Mouse (Mus musculus) heart, adult 9 months (tissue): ENCODE results near the gene Ankrd44.

Experiments
- DNase-seq, 2 experiments: peaks; one replicate each; pipeline ENCODE4 v3.0.0; 2022; ENCODE audit warnings: low spot score in 2 of 2

The Ankrd44 gene

GRCm38 (mm10) chr1:54847238-54847637 is 78.9 kb downstream of the Ankrd44 start:
- no peak for DNase-seq

GRCm38 (mm10) chr1:54846346-54847000 is 79.7 kb downstream of the Ankrd44 start:
- DNase-seq = no peak

DNA sequence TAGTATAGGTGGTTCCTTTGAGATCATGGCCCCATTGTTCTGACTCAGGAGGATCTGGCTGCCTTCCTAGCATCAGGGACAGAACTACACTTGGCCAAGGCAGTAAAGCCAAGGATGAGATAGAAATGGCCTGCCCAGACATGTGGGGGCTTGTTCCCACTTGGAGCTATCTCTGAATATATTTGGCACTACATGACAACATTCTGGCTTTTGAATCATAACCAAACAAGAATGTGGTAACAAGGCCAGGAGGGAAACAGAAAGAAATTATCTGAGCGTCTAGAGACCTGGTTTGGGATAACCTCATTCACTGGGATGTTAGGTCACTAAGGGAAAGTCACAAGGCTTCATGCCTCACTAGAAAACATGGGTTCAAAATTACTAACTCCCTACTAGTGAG is 81.8 kb downstream of the Ankrd44 start:
- no peak for DNase-seq

DNA sequence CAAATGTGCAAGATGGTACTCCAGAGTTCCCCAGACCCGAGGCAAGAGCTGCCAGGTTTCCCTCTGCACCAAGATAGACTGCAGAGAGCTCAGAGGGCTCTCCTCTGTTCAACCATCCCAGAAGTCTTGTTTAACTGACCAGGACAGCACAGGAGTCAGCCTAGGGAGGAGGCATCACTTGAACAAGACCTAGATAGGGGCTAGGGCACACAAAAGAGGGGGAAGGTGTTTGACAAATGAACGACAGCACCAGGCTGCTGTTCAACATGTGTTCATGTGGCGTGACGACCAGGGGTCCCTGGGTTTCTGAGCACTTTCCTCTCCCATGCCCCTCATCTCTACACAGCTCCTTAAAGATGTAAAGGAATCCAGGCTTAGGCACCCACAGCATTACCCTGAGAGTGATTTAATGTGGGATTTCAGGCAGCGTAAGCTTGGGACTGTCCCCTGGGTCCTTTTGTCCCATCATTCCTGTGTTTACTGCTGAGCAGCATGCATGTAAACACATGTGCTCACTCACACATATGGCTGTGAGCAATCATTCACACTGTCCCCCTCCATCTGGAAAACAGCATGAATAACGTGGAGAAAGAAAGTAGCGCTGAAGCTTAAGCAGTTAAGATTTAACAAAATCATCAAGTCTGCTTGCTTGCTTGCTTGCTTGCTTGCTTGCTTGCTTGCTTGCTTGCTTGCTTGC is 83.3 kb downstream of the Ankrd44 start:
- DNase-seq = no peak

GRCm38 (mm10) chr1:54841788-54842187 is 84.4 kb downstream of the Ankrd44 start:
- no peak for DNase-seq

GRCm38 (mm10) chr1:54840040-54840439 is 86.1 kb downstream of the Ankrd44 start:
- no peak for DNase-seq

DNA sequence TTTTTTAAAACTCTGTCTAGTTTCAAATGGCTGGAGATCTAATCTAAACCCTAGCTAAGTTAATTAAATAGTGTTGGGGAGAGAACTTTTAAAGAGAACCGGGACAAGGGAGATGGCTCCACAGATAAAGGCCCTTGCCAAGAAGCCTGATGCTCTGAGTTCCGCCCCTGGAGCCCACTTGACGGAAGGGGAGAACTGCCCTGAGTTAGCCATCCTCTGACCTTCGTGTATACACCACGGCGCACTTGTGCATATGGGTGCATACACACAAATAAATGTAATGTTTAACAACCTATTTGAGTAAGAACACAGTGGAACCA is 87.7 kb downstream of the Ankrd44 start:
- no peak for DNase-seq

GRCm38 (mm10) chr1:54837721-54838485 is 88.3 kb downstream of the Ankrd44 start:
- peak in 1 of 2 experiments; percentile 54 for DNase-seq

DNA sequence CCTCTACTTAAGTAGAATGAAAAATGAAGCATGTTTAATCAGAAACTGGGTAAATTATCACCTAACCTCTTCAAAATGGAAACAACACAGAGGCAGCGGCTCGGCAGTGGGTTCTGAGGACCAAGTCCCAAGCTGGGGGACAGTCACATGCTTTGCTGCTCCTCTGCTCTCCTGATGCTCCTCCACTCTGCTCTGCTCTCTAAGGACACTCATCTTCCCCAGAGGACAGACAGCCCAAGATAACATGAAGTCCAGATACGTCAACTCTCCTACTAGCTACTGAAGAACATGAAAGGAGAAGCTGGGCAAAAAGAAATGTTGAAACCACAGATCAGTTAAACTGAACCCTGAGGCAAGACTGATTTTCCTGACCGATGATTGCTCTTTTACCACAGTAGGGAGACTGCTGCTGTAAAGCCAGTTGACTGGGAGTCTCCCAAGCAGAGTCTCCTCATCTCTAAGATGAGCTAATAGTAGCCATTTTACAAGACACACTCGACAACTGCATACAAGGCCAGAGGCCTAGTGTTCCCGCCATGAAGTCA is 90.5 kb downstream of the Ankrd44 start:
- no peak for DNase-seq

- no peak for DNase-seq
Measured at GRCm38 (mm10) chr1:54833221-54833620, 93.0 kb downstream of the Ankrd44 start.

GRCm38 (mm10) chr1:54832765-54833164 is 93.4 kb downstream of the Ankrd44 start:
- DNase-seq = peak in 1 of 2 experiments; percentile 39

GRCm38 (mm10) chr1:54830223-54830622 is 96.0 kb downstream of the Ankrd44 start:
- peak; percentile 44 to 63 for DNase-seq

GRCm38 (mm10) chr1:54829681-54830213 is 96.4 kb downstream of the Ankrd44 start:
- no peak for DNase-seq

- no peak for DNase-seq
Measured at GRCm38 (mm10) chr1:54827827-54828226, 98.4 kb downstream of the Ankrd44 start.

GRCm38 (mm10) chr1:54827351-54827750 is 98.8 kb downstream of the Ankrd44 start:
- DNase-seq = no peak

DNA sequence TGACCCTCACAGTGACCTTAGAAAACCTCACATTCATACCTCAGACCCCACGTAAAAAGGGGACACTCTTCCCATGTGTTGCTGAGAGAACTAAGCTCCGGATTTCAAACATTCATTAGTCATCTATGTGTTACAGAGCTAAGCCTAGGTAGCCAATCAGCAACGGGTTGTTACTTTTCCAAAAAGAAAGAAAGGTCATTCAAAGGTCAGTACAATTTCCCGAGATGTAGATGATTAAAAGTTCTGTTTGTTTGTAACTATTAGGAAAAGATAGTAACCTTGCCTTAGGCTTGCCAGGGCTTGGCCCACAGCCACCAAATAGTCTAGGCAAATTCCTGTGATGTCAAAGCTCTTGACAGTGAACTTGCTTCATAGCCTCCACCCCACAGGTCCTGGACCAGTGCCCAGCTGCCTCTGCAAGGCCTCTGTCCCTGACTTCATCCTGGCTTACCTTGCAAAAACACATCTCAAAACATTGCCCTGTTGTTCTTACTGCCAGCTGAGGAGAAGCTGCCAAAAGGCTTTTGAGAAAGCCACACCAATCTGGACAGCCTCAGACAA is 99.7 kb downstream of the Ankrd44 start:
- peak; percentile 85 to 88 for DNase-seq

DNA sequence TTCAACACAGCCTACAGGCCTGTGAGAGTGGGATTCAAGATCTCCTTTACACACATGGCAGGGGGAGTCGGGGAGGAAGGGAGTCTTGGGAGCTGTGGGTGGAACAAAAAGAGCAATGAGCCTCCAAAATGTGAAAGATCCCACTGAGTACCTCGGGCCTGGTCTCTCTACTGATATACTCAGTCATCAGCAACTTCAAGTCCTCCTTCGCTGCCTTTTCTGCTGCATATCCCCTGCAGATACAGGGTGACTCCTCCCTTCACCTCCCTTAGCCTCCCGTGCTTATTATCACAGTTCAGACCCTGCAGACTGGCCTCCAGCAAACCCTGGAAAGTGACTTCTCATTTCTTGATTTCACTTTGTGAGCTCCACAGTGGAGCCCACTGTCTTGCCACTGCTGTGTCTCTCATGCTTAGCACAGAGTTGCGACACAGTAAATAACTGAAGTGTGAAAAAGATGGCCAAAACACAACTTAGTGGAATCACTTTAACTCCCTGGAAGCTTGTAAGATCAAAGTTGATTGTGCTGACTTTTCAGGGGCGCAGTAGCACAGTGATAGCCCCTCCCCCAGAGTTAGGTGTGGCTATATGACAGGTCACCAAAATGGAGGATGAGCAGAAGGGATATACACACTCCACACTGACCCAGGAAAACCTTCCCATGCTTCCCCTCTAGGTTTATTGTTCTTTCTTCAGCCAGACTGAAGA is 100.3 kb downstream of the Ankrd44 start:
- DNase-seq = no peak

GRCm38 (mm10) chr1:54824106-54824808 is 101.9 kb downstream of the Ankrd44 start:
- no peak for DNase-seq

- no peak for DNase-seq
Measured at GRCm38 (mm10) chr1:54821797-54822196, 104.4 kb downstream of the Ankrd44 start.

DNA sequence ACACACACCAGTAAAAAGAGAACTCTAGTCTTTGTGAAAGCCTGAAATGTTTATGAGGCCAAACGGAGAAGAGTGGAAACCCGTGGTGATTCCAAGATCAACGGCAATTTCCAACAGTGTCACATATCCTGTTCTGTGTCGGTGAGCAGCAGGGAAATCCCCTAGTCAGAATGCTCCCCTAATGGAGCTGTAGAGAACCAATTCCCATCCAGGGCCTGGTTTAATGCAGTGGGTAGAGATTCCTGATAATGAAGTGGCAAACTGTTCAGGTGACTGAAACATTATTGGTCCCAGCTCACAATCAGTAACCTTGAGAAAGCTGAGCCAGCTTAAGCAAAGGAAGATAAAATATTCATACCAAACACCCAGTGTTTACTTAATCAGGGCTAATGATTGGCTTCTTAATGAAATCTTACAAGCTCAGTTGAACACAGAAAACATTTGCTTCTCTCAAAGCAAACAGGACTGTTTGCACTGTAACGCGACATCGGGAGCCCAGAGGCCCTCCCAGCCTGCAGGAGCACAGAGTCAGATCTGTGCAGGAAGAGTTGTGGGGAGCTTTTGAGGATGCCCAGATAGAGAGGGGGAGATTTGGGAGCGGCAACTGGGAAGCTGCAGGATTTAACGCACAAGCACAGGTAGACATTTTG is 110.9 kb downstream of the Ankrd44 start:
- no peak for DNase-seq
